Mouse (Mus musculus) CD4-positive naive resting alpha-beta T cell, adult 76 days (primary cell): ENCODE measurements around the gene Itm2b. TPM values are rescaled to one million over a fixed set of nuclear protein-coding genes. Genes with fewer than 3 reads are reported as not detected.

Source experiments
- total RNA-seq: library from RNA; stranded (reverse); gene quantifications from one replicate; pipeline ENCODE4 v1.2.4, GENCODE M21; 2023

Itm2b gene
- 467 TPM for total RNA-seq

GRCm38 (mm10) chr14:73384913-73385719, at the start of gene Itm2b:
Gene Itm2b, minus strand, starts transcription at chr14:73385289.

GRCm38 (mm10) chr14:73325456-73326381, 59.4 kb downstream of the Itm2b start, which contains the start of gene Rb1:
Gene Rb1, minus strand, starts transcription at chr14:73325822.

Other genes with a start within 250 kb of the Itm2b start
- 7.4 TPM for gene Lpar6, start 147.4 kb downstream of the Itm2b start, total RNA-seq
- gene Rb1, start 59.5 kb downstream of the Itm2b start, total RNA-seq, result 68.3 TPM
- gene Med4, start 124.7 kb upstream of the Itm2b start, total RNA-seq, result 61.5 TPM
- gene Sucla2, start 140.0 kb upstream of the Itm2b start, total RNA-seq, result 53.8 TPM
- 10.7 TPM for gene Nudt15, start 163.0 kb upstream of the Itm2b start, total RNA-seq